Mouse (Mus musculus) erythroblast, embryonic 14.5 days (primary cell): ENCODE data around the gene St3gal5. TPM values are rescaled to one million over a fixed set of nuclear protein-coding genes. Genes with fewer than 3 reads are reported as not detected.

ENCODE experiments used
- H3K27me3 ChIP-seq: 2 replicates; pipeline ENCODE4 v1.6.1; 2012; ENCODE audit warnings: inconsistent platforms; ENCODE audit not compliant: control insufficient read depth
- H3K36me3 ChIP-seq: 2 replicates; pipeline ENCODE4 v1.6.1; 2012; ENCODE audit warnings: mild to moderate bottlenecking, inconsistent platforms; ENCODE audit not compliant: control insufficient read depth
- H3K4me1 ChIP-seq: 2 replicates; pipeline ENCODE4 v1.6.1; 2012; ENCODE audit warnings: inconsistent platforms; ENCODE audit not compliant: control insufficient read depth
- H3K4me3 ChIP-seq: replicated peaks from 2 replicates; pipeline ENCODE3; 2012; ENCODE audit warnings: moderate library complexity, mild to moderate bottlenecking, inconsistent platforms
- H3K9me3 ChIP-seq: 2 replicates; pipeline ENCODE4 v1.6.1; 2012; ENCODE audit warnings: low read length, inconsistent platforms, mixed read lengths; ENCODE audit not compliant: control insufficient read depth
- GATA1 ChIP-seq: IDR thresholded peaks from 2 replicates; pipeline ENCODE4 v1.6.1; 2012; ENCODE audit warnings: low read length, inconsistent platforms, mixed read lengths
- TAL1 ChIP-seq: IDR thresholded peaks from 3 replicates; pipeline ENCODE4 v1.6.1; 2012; ENCODE audit warnings: low read length, inconsistent platforms, mixed read lengths
- polyA plus RNA-seq: library from polyadenylated mRNA; stranded (reverse); fragments of >175 nt; gene quantifications from 2 replicates; pipeline ENCODE4 v1.2.3, GENCODE M21; 2012

St3gal5 gene
- polyA plus RNA-seq, 1 experiment, result 56.9 TPM

- Histone ChIP-seq H3K9me3 (no peaks in the 10 kb centered on the region), H3K27me3 (no peaks in the 10 kb centered on the region), H3K4me3 (peak overlapping the region; percentile 90), H3K36me3 (peaks cover 81% of the 10 kb centered on the region), H3K4me1 (peaks cover 86% of the 10 kb centered on the region)
- TF ChIP-seq TAL1, result no peak
- no peak for TF ChIP-seq GATA1
Measured at GRCm38 (mm10) chr6:72101386-72101785, 4.0 kb downstream of the St3gal5 start.

DNA sequence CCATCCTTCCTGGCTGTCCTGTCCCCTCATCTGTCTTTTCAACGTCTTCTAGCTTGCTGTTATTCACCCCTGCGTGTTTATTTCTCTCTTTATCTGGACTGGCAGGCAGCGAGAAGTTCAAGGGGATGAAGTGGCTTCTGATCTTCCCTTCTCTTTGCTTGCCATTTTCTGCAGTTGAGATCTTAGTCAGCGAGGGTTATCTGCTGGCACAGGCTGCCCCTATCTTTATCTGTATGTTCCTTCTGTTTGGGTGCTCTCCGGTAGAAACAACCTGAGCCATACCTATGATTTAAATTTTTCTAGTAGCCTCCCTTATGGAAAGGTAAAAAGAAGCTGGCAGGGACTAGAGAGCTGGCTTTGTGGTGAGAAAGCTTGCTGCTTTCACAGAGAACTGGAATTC is 4.7 kb downstream of the St3gal5 start:
- peaks cover 88% of the 10 kb centered on the region for H3K36me3 ChIP-seq
- H3K9me3 ChIP-seq, result no peaks in the 10 kb centered on the region
- TF ChIP-seq TAL1 (peak; percentile 96), GATA1 (peak; percentile 96)
- H3K4me3 ChIP-seq, result peak overlapping the region; percentile 90
- no peaks in the 10 kb centered on the region for H3K27me3 ChIP-seq
- H3K4me1 ChIP-seq, result peaks cover 86% of the 10 kb centered on the region

GRCm38 (mm10) chr6:72104534-72104933 is 7.1 kb downstream of the St3gal5 start:
- Histone ChIP-seq H3K36me3 (peaks cover 93% of the 10 kb centered on the region), H3K27me3 (no peaks in the 10 kb centered on the region), H3K4me3 (peak overlapping the region; percentile 35), H3K4me1 (peaks cover 99% of the 10 kb centered on the region), H3K9me3 (no peaks in the 10 kb centered on the region)
- TF ChIP-seq GATA1, result no peak
- no peak for TF ChIP-seq TAL1

DNA sequence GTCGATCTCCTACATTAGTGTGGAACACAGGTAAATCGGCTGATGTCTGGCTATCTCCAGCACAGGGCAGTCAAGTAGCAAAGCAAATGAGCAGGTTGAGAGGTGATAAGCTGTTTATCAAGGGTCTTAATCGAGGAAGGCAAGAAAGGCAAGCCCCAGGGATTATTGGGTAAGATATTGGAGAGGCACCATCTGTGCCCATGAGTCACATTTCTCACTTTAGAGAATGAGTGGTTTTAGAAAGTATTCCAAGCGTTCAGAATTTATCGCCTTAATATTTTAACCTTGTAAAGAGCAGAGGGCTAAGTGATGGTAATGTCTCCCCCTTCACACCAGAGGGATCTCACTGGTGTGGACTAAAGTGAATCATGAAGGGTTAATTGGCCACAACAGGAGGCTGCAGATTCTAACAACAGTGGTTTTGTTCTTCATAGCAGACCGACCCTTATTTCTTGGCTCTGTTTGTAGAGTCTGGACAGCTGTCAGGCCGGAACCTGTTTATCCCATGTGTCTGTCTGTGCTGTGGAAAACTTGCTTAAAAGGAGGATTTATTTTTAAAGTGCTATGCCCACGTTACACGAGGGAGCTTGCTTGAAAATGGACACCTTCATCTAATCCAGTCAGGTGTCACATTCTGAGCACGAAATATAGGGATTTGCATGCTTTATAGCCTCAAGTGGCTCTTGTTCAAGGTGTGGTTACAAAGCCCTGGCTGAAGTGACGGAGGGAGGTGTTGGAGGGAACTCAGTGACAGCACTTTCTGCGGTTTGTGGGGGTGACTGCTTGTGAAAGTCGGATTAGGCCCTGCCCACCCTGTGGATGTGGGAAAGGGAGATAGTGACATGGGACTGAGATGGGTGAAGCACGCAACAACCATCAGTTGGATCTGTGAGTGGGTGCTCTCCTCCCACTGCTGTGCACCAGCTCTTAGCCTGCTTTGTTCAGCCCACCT is 11.8 kb downstream of the St3gal5 start:
- peak; percentile 63 for TF ChIP-seq TAL1
- peak; percentile 53; the same call in 1 of the 2 replicates for TF ChIP-seq GATA1
- Histone ChIP-seq H3K36me3 (peaks cover 96% of the 10 kb centered on the region), H3K27me3 (no peaks in the 10 kb centered on the region), H3K9me3 (no peaks in the 10 kb centered on the region), H3K4me3 (peak overlapping the region; percentile 55), H3K4me1 (peaks cover 91% of the 10 kb centered on the region)

GRCm38 (mm10) chr6:72110577-72110976 is 13.2 kb downstream of the St3gal5 start:
- H3K4me3 ChIP-seq, result peak overlapping the region; percentile 55

DNA sequence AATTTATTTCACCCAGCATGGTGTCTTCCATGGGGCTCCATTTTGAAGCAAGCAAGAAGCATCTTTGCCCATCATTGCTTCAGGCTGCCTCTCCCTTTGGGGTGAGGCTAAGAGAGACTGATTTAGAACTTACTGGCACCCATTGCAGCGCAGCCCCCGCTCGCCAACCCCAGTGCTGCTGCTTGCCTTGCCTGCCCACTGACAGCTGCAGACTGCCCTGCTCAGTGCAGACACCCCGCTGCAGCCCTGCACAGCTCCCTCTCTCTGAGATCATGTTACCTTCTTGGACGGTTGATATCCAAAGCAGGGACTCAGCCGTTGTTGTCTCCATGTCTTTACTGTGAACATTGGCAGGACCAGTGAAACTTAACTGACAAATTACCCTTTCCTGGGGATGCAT is 15.2 kb downstream of the St3gal5 start:
- peaks cover 96% of the 10 kb centered on the region for H3K36me3 ChIP-seq
- TF ChIP-seq TAL1 (no peak), GATA1 (no peak)

More at GRCm38 (mm10) chr6:72110577-72110976, 13.2 kb downstream of the St3gal5 start:
- Histone ChIP-seq H3K4me1 (peaks cover 91% of the 10 kb centered on the region), H3K27me3 (no peaks in the 10 kb centered on the region), H3K36me3 (peaks cover 96% of the 10 kb centered on the region), H3K9me3 (no peaks in the 10 kb centered on the region)
- no peak for TF ChIP-seq GATA1

GRCm38 (mm10) chr6:72113093-72113702 is 15.8 kb downstream of the St3gal5 start:
- Histone ChIP-seq H3K27me3 (no peaks in the 10 kb centered on the region), H3K4me1 (peaks cover 87% of the 10 kb centered on the region), H3K36me3 (peaks cover 96% of the 10 kb centered on the region), H3K4me3 (no peak overlapping the region), H3K9me3 (no peaks in the 10 kb centered on the region)
- TF ChIP-seq GATA1 (no peak), TAL1 (no peak)

More for the DNA sequence above, 15.2 kb downstream of the St3gal5 start:
- Histone ChIP-seq H3K27me3 (no peaks in the 10 kb centered on the region), H3K9me3 (no peaks in the 10 kb centered on the region), H3K4me3 (no peak overlapping the region), H3K4me1 (peaks cover 89% of the 10 kb centered on the region)

DNA sequence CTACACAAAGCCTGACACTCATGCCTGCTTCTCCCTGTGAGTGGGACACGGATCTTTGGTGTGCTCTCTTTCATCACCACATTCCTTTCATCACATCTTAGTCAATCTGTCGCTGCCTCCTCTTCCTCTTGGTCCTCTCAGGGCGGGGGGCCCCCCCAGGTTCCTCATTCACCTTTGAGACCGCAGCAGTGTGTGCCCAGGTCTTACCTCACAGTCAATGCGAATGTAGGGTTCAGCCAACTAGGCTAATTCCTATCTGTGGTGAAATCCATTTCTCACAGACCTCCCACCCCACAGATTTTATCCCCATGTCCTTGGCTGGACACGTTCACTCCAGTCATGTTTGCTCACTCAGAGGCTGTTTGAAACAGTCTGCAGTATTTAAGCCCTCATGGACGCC is 17.5 kb downstream of the St3gal5 start:
- Histone ChIP-seq H3K36me3 (peaks cover 96% of the 10 kb centered on the region), H3K27me3 (no peaks in the 10 kb centered on the region), H3K4me3 (no peak overlapping the region), H3K4me1 (peaks cover 81% of the 10 kb centered on the region), H3K9me3 (no peaks in the 10 kb centered on the region)
- TF ChIP-seq GATA1, result no peak
- no peak for TF ChIP-seq TAL1

GRCm38 (mm10) chr6:72117322-72117968 is 20.1 kb downstream of the St3gal5 start:
- TF ChIP-seq GATA1 (no peak), TAL1 (no peak)
- Histone ChIP-seq H3K9me3 (no peaks in the 10 kb centered on the region), H3K36me3 (peaks cover 97% of the 10 kb centered on the region), H3K4me1 (peaks cover 80% of the 10 kb centered on the region), H3K4me3 (no peak overlapping the region), H3K27me3 (no peaks in the 10 kb centered on the region)
